Mouse (Mus musculus) liver, embryonic 13.5 days (tissue): ENCODE data around the gene Klrb1b. TPM values are rescaled to one million over a fixed set of nuclear protein-coding genes. Genes with fewer than 3 reads are reported as not detected.
"Not testable (repeated sequence)": the region's sequence is repeated elsewhere in the genome, so short reads cannot be mapped to it uniquely, and the experiment has no call there.

Source experiments
- ATAC-seq: fragments of 200-750 bp; cut with Nextera tagmentation; 2 replicates; pipeline ENCODE4 v1.8.0; 2017; ENCODE audit warnings: low read depth, mild to moderate bottlenecking, moderate number of reproducible peaks, moderate library complexity
- DNase-seq: peaks from one replicate; pipeline ENCODE4 v3.0.0; 2022
- H3K27ac ChIP-seq: fragments of 300-500 bp; sonication (generic); 2 replicates; pipeline ENCODE4 v1.5.1; 2015; ENCODE audit warnings: moderate library complexity, mild to moderate bottlenecking, inconsistent platforms
- H3K27me3 ChIP-seq: fragments of 300-500 bp; sonication (generic); 2 replicates; pipeline ENCODE4 v1.6.1; 2015; ENCODE audit warnings: mild to moderate bottlenecking, inconsistent platforms
- H3K36me3 ChIP-seq: fragments of 300-500 bp; sonication (generic); 2 replicates; pipeline ENCODE4 v1.6.1; 2015; ENCODE audit warnings: mild to moderate bottlenecking, inconsistent platforms
- H3K4me1 ChIP-seq: fragments of 300-500 bp; sonication (generic); replicated peaks from 2 replicates; pipeline ENCODE4 v1.6.1; 2015; ENCODE audit warnings: inconsistent platforms
- H3K4me2 ChIP-seq: fragments of 300-500 bp; sonication (generic); 2 replicates; pipeline ENCODE4 v1.6.1; 2015; ENCODE audit warnings: inconsistent platforms, mild to moderate bottlenecking, moderate library complexity
- H3K4me3 ChIP-seq: fragments of 300-500 bp; sonication (generic); replicated peaks from 2 replicates; pipeline ENCODE4 v1.5.1; 2015; ENCODE audit warnings: mild to moderate bottlenecking, inconsistent platforms
- H3K9ac ChIP-seq: fragments of 300-500 bp; sonication (generic); 2 replicates; pipeline ENCODE4 v1.6.1; 2015; ENCODE audit warnings: mild to moderate bottlenecking, inconsistent platforms
- H3K9me3 ChIP-seq: fragments of 300-500 bp; sonication (generic); replicated peaks from 2 replicates; pipeline ENCODE4 v1.6.1; 2016; ENCODE audit warnings: inconsistent platforms
- WGBS: fragments of 180-500 bp; shearing (Covaris S2); methylation state at CpG from one replicate; pipeline ENCODE4 v1.1.7; 2015; ENCODE audit not compliant: insufficient replicate concordance; 5-methylcytosine and 5-hydroxymethylcytosine counted together
- polyA plus RNA-seq: library from polyadenylated mRNA; unstranded; fragments of >200 nt; fragmentation: Nextera tagmentation; extraction: Ambion mirVana; gene quantifications from 2 replicates; pipeline ENCODE4 v1.2.1, GENCODE M21; 2015

The Klrb1b gene
- polyA plus RNA-seq, 1 experiment from 2014 or later = not detected

- not testable (repeated sequence) for H3K27me3 ChIP-seq, H3K27ac ChIP-seq, H3K4me3 ChIP-seq, H3K36me3 ChIP-seq, ATAC-seq, H3K9ac ChIP-seq, H3K4me2 ChIP-seq, H3K9me3 ChIP-seq
- 61% methylated on average over 6 of the region's 6 CpGs for WGBS
- peak; percentile 38 for DNase-seq
- H3K4me1 ChIP-seq = peaks cover 10% of the 10 kb centered on the region
Measured at GRCm38 (mm10) chr6:128766486-128767254, 59.5 kb downstream of the Klrb1b start.

GRCm38 (mm10) chr6:128765211-128765610, 60.9 kb downstream of the Klrb1b start:
- Histone ChIP-seq H3K36me3 (no peaks in the 10 kb centered on the region), H3K27ac (no peak overlapping the region), H3K4me1 (peaks cover 15% of the 10 kb centered on the region), H3K9me3 (no peaks in the 10 kb centered on the region), H3K9ac (no peak overlapping the region), H3K4me3 (no peak overlapping the region), H3K4me2 (no peak overlapping the region), H3K27me3 (no peaks in the 10 kb centered on the region)
- ATAC-seq = no peak
- no peak for DNase-seq
- 28% methylated on average over 1 of the region's 1 CpGs for WGBS

- Histone ChIP-seq H3K4me3 (peak overlapping the region; percentile 65), H3K4me1 (peaks cover 17% of the 10 kb centered on the region), H3K9ac (peak overlapping the region; percentile 66; the same call in 1 of the 2 replicates), H3K27ac (no peak overlapping the region), H3K27me3 (no peaks in the 10 kb centered on the region), H3K4me2 (peak overlapping the region; percentile 87), H3K9me3 (no peaks in the 10 kb centered on the region), H3K36me3 (no peaks in the 10 kb centered on the region)
- no peak for ATAC-seq
- no peak for DNase-seq
- WGBS = 13% methylated on average over 5 of the region's 5 CpGs
Measured at GRCm38 (mm10) chr6:128764598-128764997, 61.5 kb downstream of the Klrb1b start.

- Histone ChIP-seq H3K27me3 (no peaks in the 10 kb centered on the region), H3K9me3 (no peaks in the 10 kb centered on the region), H3K4me3 (peak overlapping the region; percentile 65), H3K27ac (peak overlapping the region; percentile 39; the same call in 1 of the 2 replicates), H3K36me3 (no peaks in the 10 kb centered on the region), H3K9ac (peak overlapping the region; percentile 72), H3K4me1 (peaks cover 21% of the 10 kb centered on the region), H3K4me2 (peak overlapping the region; percentile 87)
- peak; percentile 91 for DNase-seq
- 4% methylated on average over 30 of the region's 30 CpGs for WGBS
- peak; percentile 88 for ATAC-seq
Measured at GRCm38 (mm10) chr6:128763736-128764523, 62.2 kb downstream of the Klrb1b start.

Other genes starting within 250 kb of the Klrb1b start
- gene A2ml1, start 244.7 kb downstream of the Klrb1b start, polyA plus RNA-seq = 4.4 and 4.6 TPM in 2 replicates
- gene Klrb1a, start 202.8 kb downstream of the Klrb1b start, polyA plus RNA-seq = 0.23 and 0.29 TPM in 2 replicates
- not detected in 2 replicates for gene Clec2h, start 163.9 kb downstream of the Klrb1b start, polyA plus RNA-seq
- gene Klrb1, start 103.3 kb downstream of the Klrb1b start, polyA plus RNA-seq = not detected in 2 replicates
- 0.08 and 0.10 TPM in 2 replicates for gene Klrb1c, start 37.1 kb downstream of the Klrb1b start, polyA plus RNA-seq
- 0.20 TPM in 1 of 2 replicates, not detected in the other for gene Gm44511, start within 50 bp of the Klrb1b start, polyA plus RNA-seq
- gene Clec2i, start 61.3 kb upstream of the Klrb1b start, polyA plus RNA-seq = 0.09 and 0.16 TPM in 2 replicates
- gene BC035044, start 64.8 kb upstream of the Klrb1b start, polyA plus RNA-seq = 6.9 and 7.6 TPM in 2 replicates
- gene Clec2g, start 108.0 kb upstream of the Klrb1b start, polyA plus RNA-seq = not detected in 2 replicates
- 0.41 and 0.47 TPM in 2 replicates for gene Klrb1f, start 219.6 kb upstream of the Klrb1b start, polyA plus RNA-seq